Mouse (Mus musculus) CH12.LX (cell line): Measurements from ENCODE around the gene Foxl2. TPM values are rescaled to one million over a fixed set of nuclear protein-coding genes. Genes with fewer than 3 reads are reported as not detected.

ENCODE experiments used
- DNase-seq: peaks from one replicate; pipeline ENCODE4 v3.0.0-alpha.2; 2013; ENCODE audit errors: extremely low read depth
- H3K27ac ChIP-seq: 2 replicates; pipeline ENCODE4 v1.5.1; 2012; ENCODE audit warnings: low read depth, mild to moderate bottlenecking, control low read depth, moderate library complexity; ENCODE audit not compliant: insufficient read depth
- H3K27me3 ChIP-seq: replicated peaks from 2 replicates; pipeline ENCODE3; 2012; ENCODE audit warnings: inconsistent platforms
- H3K36me3 ChIP-seq, 2 experiments: replicated peaks in 1 of 2; 2 replicates each; pipeline versions ENCODE3 to v1.6.1; 2012; ENCODE audit warnings: inconsistent platforms in 1 of 2, low read length in 1 of 2, mild to moderate bottlenecking in 1 of 2, mixed read lengths in 1 of 2, moderate library complexity in 1 of 2; ENCODE audit not compliant: control insufficient read depth in 1 of 2, insufficient read depth in 1 of 2
- H3K4me1 ChIP-seq, 2 experiments: 2 replicates each; pipeline ENCODE4 v1.6.1; 2012; ENCODE audit warnings: inconsistent platforms in 1 of 2, moderate library complexity in 1 of 2; ENCODE audit not compliant: insufficient read depth in 2 of 2, control insufficient read depth in 1 of 2
- H3K4me2 ChIP-seq: 2 replicates; pipeline ENCODE4 v1.6.1; 2012; ENCODE audit warnings: low read depth, mild to moderate bottlenecking, control low read depth; ENCODE audit not compliant: poor library complexity, insufficient read depth, severe bottlenecking
- H3K4me3 ChIP-seq, 3 experiments: fragments of 150-350 bp in 1 of 3; sonication (generic) in 1 of 3; replicated peaks in 1 of 3; 2 replicates each; pipeline versions ENCODE3 to v1.5.1; 2011 to 2012; ENCODE audit warnings: low read depth in 2 of 3, low read length in 2 of 3, mild to moderate bottlenecking in 2 of 3, moderate library complexity in 2 of 3, control low read depth in 1 of 3, improper control_type of control experiment in 1 of 3, inconsistent platforms in 1 of 3, mixed read lengths in 1 of 3; ENCODE audit not compliant: poor library complexity in 1 of 3
- H3K79me2 ChIP-seq: replicated peaks from 2 replicates; pipeline ENCODE4 v1.6.1; 2012; ENCODE audit warnings: mild to moderate bottlenecking, moderate library complexity; ENCODE audit not compliant: control insufficient read depth, poor library complexity, insufficient read depth, severe bottlenecking; ENCODE audit errors: extremely low read depth
- H3K9ac ChIP-seq: 2 replicates; pipeline ENCODE4 v1.6.1; 2012; ENCODE audit warnings: low read depth, mild to moderate bottlenecking, control low read depth, moderate library complexity; ENCODE audit not compliant: insufficient read depth
- H3K9me3 ChIP-seq: replicated peaks from 2 replicates; pipeline ENCODE3; 2012; ENCODE audit warnings: low read length, inconsistent platforms, mixed read lengths
- CHD1 ChIP-seq: IDR thresholded peaks from 2 replicates; pipeline ENCODE4 v1.6.1; 2012; ENCODE audit warnings: low read depth, low read length, improper control_type of control experiment, inconsistent platforms
- CHD2 ChIP-seq: IDR thresholded peaks from 2 replicates; pipeline ENCODE4 v1.6.1; 2011; ENCODE audit warnings: low read length, improper control_type of control experiment
- CTCF ChIP-seq, 2 experiments: IDR thresholded peaks in 1 of 2; conservative IDR thresholded peaks in 1 of 2; 2 replicates each; pipeline ENCODE4 v1.5.1; 2011 to 2012; ENCODE audit warnings: low read depth in 2 of 2, low read length in 2 of 2, improper control_type of control experiment in 1 of 2, inconsistent platforms in 1 of 2, mild to moderate bottlenecking in 1 of 2, moderate library complexity in 1 of 2
- E2F4 ChIP-seq: IDR thresholded peaks from 2 replicates; pipeline ENCODE4 v1.6.1; 2011; ENCODE audit warnings: low read depth, low read length, improper control_type of control experiment; ENCODE audit not compliant: insufficient replicate concordance
- ELF1 ChIP-seq: IDR thresholded peaks from 2 replicates; pipeline ENCODE4 v1.6.1; 2014; ENCODE audit warnings: low read depth, mild to moderate bottlenecking, inconsistent platforms, low read length, improper control_type of control experiment
- ETS1 ChIP-seq: conservative IDR thresholded peaks from 2 replicates; pipeline ENCODE4 v1.6.1; 2012; ENCODE audit warnings: low read depth, mild to moderate bottlenecking, inconsistent platforms, low read length, improper control_type of control experiment, moderate library complexity
- GABPA ChIP-seq: IDR thresholded peaks from 2 replicates; pipeline ENCODE4 v1.6.1; 2012; ENCODE audit warnings: low read depth, low read length, improper control_type of control experiment, inconsistent platforms; ENCODE audit not compliant: insufficient replicate concordance
- HCFC1 ChIP-seq: IDR thresholded peaks from 2 replicates; pipeline ENCODE4 v1.6.1; 2012; ENCODE audit warnings: low read depth, mild to moderate bottlenecking, inconsistent platforms, low read length, improper control_type of control experiment
- JUND ChIP-seq: conservative IDR thresholded peaks from 2 replicates; pipeline ENCODE4 v1.6.1; 2011; ENCODE audit warnings: low read depth, low read length, improper control_type of control experiment
- MAFK ChIP-seq: IDR thresholded peaks from 2 replicates; pipeline ENCODE4 v1.6.1; 2011; ENCODE audit warnings: low read length, improper control_type of control experiment; ENCODE audit not compliant: insufficient replicate concordance
- MAX ChIP-seq: IDR thresholded peaks from 2 replicates; pipeline ENCODE4 v1.6.1; 2011; ENCODE audit warnings: low read length, improper control_type of control experiment
- MAZ ChIP-seq: IDR thresholded peaks from 2 replicates; pipeline ENCODE4 v1.6.1; 2012; ENCODE audit warnings: low read depth, mild to moderate bottlenecking, inconsistent platforms, low read length, improper control_type of control experiment, moderate library complexity
- MEF2A ChIP-seq: IDR thresholded peaks from 2 replicates; pipeline ENCODE4 v1.6.1; 2014; ENCODE audit warnings: low read depth, mild to moderate bottlenecking, inconsistent platforms, low read length, improper control_type of control experiment, borderline replicate concordance
- MXI1 ChIP-seq: IDR thresholded peaks from 2 replicates; pipeline ENCODE4 v1.6.1; 2011; ENCODE audit warnings: mild to moderate bottlenecking, low read depth, low read length, improper control_type of control experiment
- MYC ChIP-seq: IDR thresholded peaks from 2 replicates; pipeline ENCODE4 v1.6.1; 2011; ENCODE audit warnings: low read depth, mild to moderate bottlenecking, improper control_type of control experiment, low read length
- NELFE ChIP-seq: IDR thresholded peaks from 2 replicates; pipeline ENCODE4 v1.6.1; 2011; ENCODE audit warnings: low read depth, low read length, improper control_type of control experiment
- NRF1 ChIP-seq: IDR thresholded peaks from 2 replicates; pipeline ENCODE4 v1.6.1; 2014; ENCODE audit warnings: low read depth, mild to moderate bottlenecking, inconsistent platforms, low read length, improper control_type of control experiment, moderate library complexity
- PAX5 ChIP-seq: IDR thresholded peaks from 2 replicates; pipeline ENCODE4 v1.6.1; 2012; ENCODE audit warnings: low read length, inconsistent platforms, mixed read lengths
- POLR2A ChIP-seq: IDR thresholded peaks from 2 replicates; pipeline ENCODE4 v1.6.1; 2011; ENCODE audit warnings: low read depth, mild to moderate bottlenecking, improper control_type of control experiment, low read length
- POLR2AphosphoS2 ChIP-seq: IDR thresholded peaks from 2 replicates; pipeline ENCODE4 v1.6.1; 2011; ENCODE audit warnings: low read depth, low read length, improper control_type of control experiment
- RAD21 ChIP-seq: IDR thresholded peaks from 2 replicates; pipeline ENCODE4 v1.6.1; 2011; ENCODE audit warnings: low read depth, mild to moderate bottlenecking, low read length, improper control_type of control experiment, moderate library complexity
- RCOR1 ChIP-seq: conservative IDR thresholded peaks from 2 replicates; pipeline ENCODE4 v1.6.1; 2012; ENCODE audit warnings: low read depth, mild to moderate bottlenecking, inconsistent platforms, low read length, improper control_type of control experiment
- SMC3 ChIP-seq: IDR thresholded peaks from 2 replicates; pipeline ENCODE4 v1.6.1; 2011; ENCODE audit warnings: low read depth, low read length, improper control_type of control experiment
- TBP ChIP-seq: conservative IDR thresholded peaks from 2 replicates; pipeline ENCODE4 v1.6.1; 2011; ENCODE audit warnings: low read depth, low read length, improper control_type of control experiment
- UBTF ChIP-seq: IDR thresholded peaks from 2 replicates; pipeline ENCODE4 v1.6.1; 2012; ENCODE audit warnings: low read depth, mild to moderate bottlenecking, inconsistent platforms, low read length, improper control_type of control experiment, moderate library complexity
- USF1 ChIP-seq: IDR thresholded peaks from 2 replicates; pipeline ENCODE4 v1.6.1; 2014; ENCODE audit warnings: low read depth, mild to moderate bottlenecking, inconsistent platforms, low read length, improper control_type of control experiment
- ZC3H11A ChIP-seq: IDR thresholded peaks from 2 replicates; pipeline ENCODE4 v1.6.1; 2012; ENCODE audit warnings: low read depth, mild to moderate bottlenecking, inconsistent platforms, low read length, improper control_type of control experiment
- ZMIZ1 ChIP-seq: IDR thresholded peaks from 2 replicates; pipeline ENCODE4 v1.6.1; 2012; ENCODE audit warnings: low read depth, mild to moderate bottlenecking, inconsistent platforms, low read length, improper control_type of control experiment
- ZNF384 ChIP-seq: IDR thresholded peaks from 2 replicates; pipeline ENCODE4 v1.6.1; 2012; ENCODE audit warnings: low read depth, low read length, improper control_type of control experiment, inconsistent platforms
- dilution Hi-C: fragments of 300-500 bp; cut with MboI; formaldehyde crosslinking; loops from 2 replicates; pipeline ENCODE4 v1.14.3; 2020; ENCODE audit warnings: low sequenced_read_pairs; ENCODE audit not compliant: extremely low pct_unique_long_range_greater_than_20kb, extremely low pct_ligation_motif_present
- in situ Hi-C: fragments of 300-500 bp; cut with MboI; formaldehyde crosslinking; loops from 3 replicates; pipeline ENCODE4 v1.14.3; 2019; ENCODE audit warnings: low sequenced_read_pairs, low pct_ligation_motif_present, low pct_unique_long_range_greater_than_20kb, mixed read lengths
- polyA plus RNA-seq: library from polyadenylated mRNA; unstranded; fragments of >175 nt; gene quantifications from 2 replicates; pipeline ENCODE4 v1.2.1, GENCODE M21; 2012; ENCODE audit warnings: low read depth; ENCODE audit not compliant: insufficient read length
- total RNA-seq, 2 experiments: library from RNA; depleted of rRNA; stranded (reverse); fragments of 300-350 nt in 1 of 2; fragments of >200 nt in 1 of 2; gene quantifications; 2 replicates each; pipeline ENCODE4 v1.2.3; 2012 to 2014

Foxl2 gene
- total RNA-seq (2012; rRNA removed) (not detected in 2 replicates), total RNA-seq (2014; rRNA removed) (not detected in 2 replicates), polyA plus RNA-seq (not detected in 2 replicates)

GRCm38 (mm10) chr9:98955103-98955715, at the start of gene Foxl2:
Gene Foxl2 (plus strand): TSS chr9:98955288.
- TF ChIP-seq E2F4 (no peak), ZNF384 (no peak), GABPA (no peak), JUND (no peak), ZMIZ1 (no peak), HCFC1 (no peak), CHD1 (no peak), POLR2AphosphoS2 (no peak)
- H3K27me3 ChIP-seq: no peaks in the 10 kb centered on the region
- DNase-seq: no peak
- H3K9ac ChIP-seq: no peak within 1 kb of the TSS
- no peak within 1 kb of the TSS for H3K27ac ChIP-seq
- H3K36me3 ChIP-seq: no peaks in the 10 kb centered on the region
- H3K4me2 ChIP-seq: no peak within 1 kb of the TSS
- no peaks in the 10 kb centered on the region for H3K79me2 ChIP-seq
- peaks cover 26% of the 10 kb centered on the region for H3K9me3 ChIP-seq
- dilution Hi-C loops (no loop called here), in situ Hi-C loops (loop anchor here (25.0 kb wide), 1 partner anchor 318 kb away; no protein-coding TSS in a partner anchor)
- no peak within 1 kb of the TSS for H3K4me3 ChIP-seq
- no peaks in the 10 kb centered on the region for H3K4me1 ChIP-seq

GRCm38 (mm10) chr9:98920629-98921523, 34.2 kb upstream of the Foxl2 start:
- no peaks in the 10 kb centered on the region for H3K36me3 ChIP-seq
- dilution Hi-C loops (no loop called here), in situ Hi-C loops (no loop called here)
- peak overlapping the region; percentile 56 for H3K27ac ChIP-seq
- H3K27me3 ChIP-seq: no peaks in the 10 kb centered on the region
- peak overlapping the region; percentile 68 for H3K4me2 ChIP-seq
- H3K4me1 ChIP-seq: peaks cover 14 to 43% of the 10 kb centered on the region in 2 experiments
- H3K9ac ChIP-seq: no peak overlapping the region
- H3K79me2 ChIP-seq: no peaks in the 10 kb centered on the region
- H3K9me3 ChIP-seq: no peaks in the 10 kb centered on the region
- no peak overlapping the region for H3K4me3 ChIP-seq
- peak; percentile 83 for DNase-seq
- TF ChIP-seq MEF2A: 0 out of 2 replicates have a peak, but pooled peaks have one; percentile 32
- TF ChIP-seq HCFC1: peak; percentile 23; the same call in 1 of the 2 replicates
- no peak for TF ChIP-seq ZC3H11A
- no peak for TF ChIP-seq UBTF
- no peak for TF ChIP-seq CTCF (conservative IDR thresholded peaks at IDR 0.05 in 1 of 2, IDR thresholded peaks at IDR 0.05 in 1 of 2; ENCODE audit: low read depth in 2 of 2, low read length in 2 of 2)
- TF ChIP-seq ZMIZ1: peak; percentile 98
- TF ChIP-seq SMC3: no peak
- TF ChIP-seq NELFE: no peak
- no peak for TF ChIP-seq NRF1
- no peak for TF ChIP-seq ZNF384
- peak; percentile 92 for TF ChIP-seq TBP
- TF ChIP-seq CHD2: 0 out of 2 replicates have a peak, but pooled peaks have one; percentile 16
- TF ChIP-seq ELF1: no peak
- 0 out of 2 replicates have a peak, but pooled peaks have one; percentile 46 for TF ChIP-seq MAFK
- no peak for TF ChIP-seq USF1
- no peak for TF ChIP-seq GABPA
- no peak for TF ChIP-seq MXI1
- peak; percentile 38; the same call in 1 of the 2 replicates for TF ChIP-seq POLR2A
- no peak for TF ChIP-seq RAD21
- no peak for TF ChIP-seq MYC
- TF ChIP-seq PAX5: no peak
- TF ChIP-seq MAX: no peak
- TF ChIP-seq MAZ: 0 out of 2 replicates have a peak, but pooled peaks have one; percentile 62
- no peak for TF ChIP-seq RCOR1
- TF ChIP-seq ETS1: peak; percentile 27; the same call in 1 of the 2 replicates
